Mouse (Mus musculus) left cerebral cortex, postnatal 10 days (tissue): Measurements from ENCODE around the gene Hexa. TPM values are rescaled to one million over a fixed set of nuclear protein-coding genes. Genes with fewer than 3 reads are reported as not detected.

Experiments used
- DNase-seq, 2 experiments: peaks; one replicate each; pipeline ENCODE4 v3.0.0; 2021 to 2022; ENCODE audit warnings: low spot score in 2 of 2, mixed read lengths in 1 of 2; ENCODE audit errors: extremely low spot score in 1 of 2
- intact Hi-C: fragments of 180-260 bp; cut with DNase I; formaldehyde crosslinking; loops from one replicate; pipeline ENCODE4 v1.15.1; 2025
- total RNA-seq, 2 experiments: library from RNA; stranded (reverse); gene quantifications; 2 replicates each; pipeline ENCODE4 v1.2.3; 2021

The Hexa gene
- total RNA-seq, 2 experiments from 2014 or later: 33.4 to 34.2 TPM

- DNase-seq: no peak
- intact Hi-C loops: no loop called here
Measured at GRCm38 (mm10) chr9:59551017-59551416, 11.7 kb downstream of the Hexa start.

- intact Hi-C loops: no loop called here
- peak in 1 of 2 experiments; percentile 43 for DNase-seq
Measured at GRCm38 (mm10) chr9:59551620-59552031, 12.3 kb downstream of the Hexa start.

- no peak for DNase-seq
- intact Hi-C loops: no loop called here
Measured at GRCm38 (mm10) chr9:59552610-59553009, 13.3 kb downstream of the Hexa start.

GRCm38 (mm10) chr9:59553719-59554118, 14.4 kb downstream of the Hexa start:
- no peak for DNase-seq
- intact Hi-C loops: no loop called here

GRCm38 (mm10) chr9:59565600-59565999, 26.3 kb downstream of the Hexa start:
- DNase-seq: peak; percentile 56 to 84
- intact Hi-C loops: loop anchor here (10.0 kb wide), 1 partner anchor 221 kb away; no protein-coding TSS in a partner anchor

GRCm38 (mm10) chr9:59567111-59567510, 27.8 kb downstream of the Hexa start:
- intact Hi-C loops: loop anchor here (10.0 kb wide), 1 partner anchor 222 kb away; no protein-coding TSS in a partner anchor
- peak; percentile 50 to 69 for DNase-seq

- intact Hi-C loops: no loop called here
- no peak for DNase-seq
Measured at GRCm38 (mm10) chr9:59571852-59572251, 32.5 kb downstream of the Hexa start.

GRCm38 (mm10) chr9:59577401-59577800, 38.1 kb downstream of the Hexa start:
- intact Hi-C loops: no loop called here
- no peak for DNase-seq

GRCm38 (mm10) chr9:59577844-59578504, 38.6 kb downstream of the Hexa start, which contains the start of gene Celf6:
Gene Celf6, plus strand, starts transcription at chr9:59577917.
- intact Hi-C loops: no loop called here
- peak; percentile 93 to 94 for DNase-seq

- intact Hi-C loops: no loop called here
- DNase-seq: no peak
Measured at GRCm38 (mm10) chr9:59578505-59578867, 39.1 kb downstream of the Hexa start.

GRCm38 (mm10) chr9:59584871-59585308, 45.5 kb downstream of the Hexa start:
- peak; percentile 84 to 85 for DNase-seq
- intact Hi-C loops: no loop called here

GRCm38 (mm10) chr9:59588252-59588651, 48.9 kb downstream of the Hexa start:
- intact Hi-C loops: no loop called here
- peak in 1 of 2 experiments; percentile 41 for DNase-seq

GRCm38 (mm10) chr9:59588710-59589671, 49.7 kb downstream of the Hexa start:
- DNase-seq: peak; percentile 72 to 89
- intact Hi-C loops: no loop called here

GRCm38 (mm10) chr9:59589703-59590439, 50.5 kb downstream of the Hexa start:
- peak in 1 of 2 experiments; percentile 31 for DNase-seq
- intact Hi-C loops: no loop called here

GRCm38 (mm10) chr9:59601661-59602060, 62.3 kb downstream of the Hexa start:
- intact Hi-C loops: no loop called here
- no peak for DNase-seq

- intact Hi-C loops: no loop called here
- no peak for DNase-seq
Measured at GRCm38 (mm10) chr9:59605967-59606366, 66.6 kb downstream of the Hexa start.

- intact Hi-C loops: no loop called here
- no peak for DNase-seq
Measured at GRCm38 (mm10) chr9:59610950-59611349, 71.6 kb downstream of the Hexa start.
